Mouse (Mus musculus): ENCODE results near the gene Pak7. TPM values are rescaled to one million over a fixed set of nuclear protein-coding genes. Genes with fewer than 3 reads are reported as not detected.

Pak7 gene
- polyA plus RNA-seq, 1 experiment from 2014 or later = 0.60 TPM

- no peak overlapping the region for H3K4me2 ChIP-seq
- H3K4me3 ChIP-seq = no peak overlapping the region
- 4% methylated on average over 6 of the region's 6 CpGs for WGBS
- ATAC-seq (ENCODE audit: borderline replicate concordance, extremely low read depth, low FRiP score, low TSS enrichment) = peak; percentile 55; the same call in 1 of the 2 replicates
- no peak overlapping the region for H3K27ac ChIP-seq
- no peak overlapping the region for H3K9ac ChIP-seq
- no peaks in the 10 kb centered on the region for H3K9me3 ChIP-seq
- no peaks in the 10 kb centered on the region for H3K4me1 ChIP-seq
- H3K27me3 ChIP-seq = no peaks in the 10 kb centered on the region
- H3K36me3 ChIP-seq = no peaks in the 10 kb centered on the region
These were observed 238.8 kb downstream of the Pak7 start for GRCm38 (mm10) chr2:136148999-136149398.

DNA sequence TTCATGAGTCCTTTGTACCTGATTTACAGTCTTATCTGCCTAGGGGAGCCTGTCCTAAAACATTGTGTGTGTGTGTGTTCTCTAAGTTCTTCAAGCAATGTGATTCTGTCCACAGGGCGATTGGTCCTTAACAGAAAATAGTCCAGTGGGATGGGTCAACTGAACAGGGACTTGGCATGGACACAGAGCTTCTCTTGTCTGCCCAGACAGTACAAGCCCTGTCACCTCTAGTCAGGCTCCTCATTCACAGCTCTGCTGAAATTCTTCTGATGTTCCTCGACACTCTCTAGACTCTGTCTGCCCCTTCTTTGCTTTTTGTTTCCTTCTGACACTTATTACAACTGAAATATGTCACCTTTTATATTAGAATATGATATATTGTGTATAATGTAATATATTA, 247.0 kb downstream of the Pak7 start:
- ATAC-seq (ENCODE audit: borderline replicate concordance, extremely low read depth, low FRiP score, low TSS enrichment) = no peak
- Histone ChIP-seq H3K4me2 (no peak overlapping the region), H3K9ac (no peak overlapping the region), H3K27me3 (no peaks in the 10 kb centered on the region), H3K9me3 (no peaks in the 10 kb centered on the region), H3K4me3 (no peak overlapping the region), H3K4me1 (no peaks in the 10 kb centered on the region), H3K27ac (no peak overlapping the region), H3K36me3 (no peaks in the 10 kb centered on the region)
- 33% methylated on average over 2 of the region's 2 CpGs for WGBS

DNA sequence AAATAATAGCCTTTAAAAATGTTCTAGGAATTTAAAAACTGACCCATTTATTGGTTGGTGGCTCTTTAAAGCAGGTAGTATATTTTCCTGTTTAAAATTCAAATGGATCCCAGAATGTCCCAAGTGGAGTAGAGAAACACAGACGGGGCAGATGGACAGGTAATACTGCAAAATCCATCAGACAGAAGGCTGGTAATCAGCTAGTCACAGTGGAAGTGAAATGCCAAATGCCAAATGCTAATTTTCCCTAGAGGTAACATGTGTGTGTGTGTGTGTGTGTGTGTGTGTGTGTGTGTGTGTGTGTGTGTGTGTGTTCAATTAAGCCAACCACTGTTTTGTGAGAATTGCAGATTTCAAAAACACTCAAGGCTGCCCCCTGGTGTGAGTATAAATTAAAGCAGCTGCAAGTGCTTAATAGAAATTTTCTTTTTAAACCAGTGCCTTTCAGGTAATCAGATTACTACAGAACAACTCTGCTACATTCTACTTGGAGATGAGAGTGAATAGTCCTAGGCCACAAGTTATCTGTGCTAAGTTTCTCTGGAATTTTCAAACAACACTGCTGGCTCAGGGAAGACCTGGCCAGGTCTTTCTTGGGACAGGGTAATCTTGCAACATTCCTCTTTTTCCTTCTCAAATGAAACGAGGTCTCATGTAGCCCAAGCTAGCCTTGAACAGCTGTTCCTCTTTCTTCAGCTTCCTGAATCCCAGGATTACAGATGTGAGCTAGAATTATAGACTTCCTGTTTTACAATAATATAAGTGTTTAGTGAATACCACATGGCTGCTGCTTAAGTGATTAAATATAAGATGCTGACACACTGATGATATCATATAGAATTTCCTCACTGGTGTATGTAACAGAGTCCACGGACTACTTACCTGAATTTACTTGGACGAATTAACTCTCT, 248.4 kb downstream of the Pak7 start:
- H3K4me1 ChIP-seq = no peaks in the 10 kb centered on the region
- no peak overlapping the region for H3K9ac ChIP-seq
- no peaks in the 10 kb centered on the region for H3K9me3 ChIP-seq
- no peaks in the 10 kb centered on the region for H3K27me3 ChIP-seq
- no peaks in the 10 kb centered on the region for H3K36me3 ChIP-seq
- WGBS = 45% methylated on average over 4 of the region's 4 CpGs
- H3K4me3 ChIP-seq = no peak overlapping the region
- no peak overlapping the region for H3K27ac ChIP-seq
- ATAC-seq (ENCODE audit: borderline replicate concordance, extremely low read depth, low FRiP score, low TSS enrichment) = no peak
- H3K4me2 ChIP-seq = no peak overlapping the region

DNA sequence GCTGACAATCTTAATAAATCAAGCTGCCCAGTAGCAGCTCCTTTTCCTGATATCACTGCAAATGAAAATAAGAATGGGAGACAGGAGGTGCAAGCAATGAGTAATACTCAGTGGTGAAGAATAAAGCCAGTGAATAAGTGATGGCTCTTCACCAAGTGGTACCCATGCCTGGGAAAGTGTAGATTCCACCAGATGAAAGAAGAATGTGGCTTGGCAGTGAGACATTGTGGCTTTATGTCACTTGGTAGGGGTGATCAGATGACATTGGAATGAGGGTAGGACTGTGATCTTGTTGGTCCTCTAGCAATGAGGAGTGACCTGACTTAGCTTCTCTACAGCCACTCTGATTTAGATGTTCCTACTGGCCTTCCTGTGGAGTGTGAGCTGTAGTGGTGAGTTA, 249.3 kb downstream of the Pak7 start:
- no peaks in the 10 kb centered on the region for H3K36me3 ChIP-seq
- ATAC-seq (ENCODE audit: borderline replicate concordance, extremely low read depth, low FRiP score, low TSS enrichment) = no peak
- H3K4me1 ChIP-seq = no peaks in the 10 kb centered on the region
- no peaks in the 10 kb centered on the region for H3K27me3 ChIP-seq
- no peak overlapping the region for H3K4me3 ChIP-seq
- H3K9ac ChIP-seq = no peak overlapping the region
- no peak overlapping the region for H3K4me2 ChIP-seq
- H3K27ac ChIP-seq = no peak overlapping the region
- H3K9me3 ChIP-seq = no peaks in the 10 kb centered on the region

DNA sequence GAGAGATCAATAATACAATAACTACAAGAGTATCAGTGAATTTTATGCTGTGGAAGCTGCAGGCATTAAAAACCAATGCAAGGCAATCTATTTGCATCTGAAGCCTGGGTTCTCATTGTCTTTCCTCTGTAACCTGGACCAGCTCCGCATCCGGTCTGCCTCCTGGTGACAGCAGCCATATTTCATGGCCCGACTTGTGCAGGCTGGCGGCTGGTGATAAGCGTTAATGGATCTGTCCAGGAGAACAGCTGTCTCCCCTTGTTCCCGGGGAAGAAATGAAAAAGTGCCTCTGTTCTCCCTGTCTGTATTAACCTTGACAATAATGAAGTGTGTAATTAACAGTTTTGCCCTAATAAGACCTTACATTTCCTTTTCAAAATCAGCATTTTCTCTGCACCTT, 265.9 kb downstream of the Pak7 start:
- peak overlapping the region; percentile 37; the same call in 1 of the 2 replicates for H3K27ac ChIP-seq
- no peaks in the 10 kb centered on the region for H3K4me1 ChIP-seq
- H3K9me3 ChIP-seq = no peaks in the 10 kb centered on the region
- no peak overlapping the region for H3K4me3 ChIP-seq
- no peak for ATAC-seq (ENCODE audit: borderline replicate concordance, extremely low read depth, low FRiP score, low TSS enrichment)
- H3K27me3 ChIP-seq = no peaks in the 10 kb centered on the region
- H3K36me3 ChIP-seq = no peaks in the 10 kb centered on the region
- H3K9ac ChIP-seq = no peak overlapping the region
- H3K4me2 ChIP-seq = no peak overlapping the region
- 23% methylated on average over 6 of the region's 6 CpGs for WGBS

GRCm38 (mm10) chr2:136118006-136118405, 269.8 kb downstream of the Pak7 start:
- ATAC-seq (ENCODE audit: borderline replicate concordance, extremely low read depth, low FRiP score, low TSS enrichment) = no peak
- Histone ChIP-seq H3K4me3 (no peak overlapping the region), H3K9ac (no peak overlapping the region), H3K4me1 (no peaks in the 10 kb centered on the region), H3K36me3 (no peaks in the 10 kb centered on the region), H3K27me3 (no peaks in the 10 kb centered on the region), H3K9me3 (no peaks in the 10 kb centered on the region), H3K27ac (no peak overlapping the region), H3K4me2 (no peak overlapping the region)
- WGBS = 86% methylated on average over 2 of the region's 2 CpGs

DNA sequence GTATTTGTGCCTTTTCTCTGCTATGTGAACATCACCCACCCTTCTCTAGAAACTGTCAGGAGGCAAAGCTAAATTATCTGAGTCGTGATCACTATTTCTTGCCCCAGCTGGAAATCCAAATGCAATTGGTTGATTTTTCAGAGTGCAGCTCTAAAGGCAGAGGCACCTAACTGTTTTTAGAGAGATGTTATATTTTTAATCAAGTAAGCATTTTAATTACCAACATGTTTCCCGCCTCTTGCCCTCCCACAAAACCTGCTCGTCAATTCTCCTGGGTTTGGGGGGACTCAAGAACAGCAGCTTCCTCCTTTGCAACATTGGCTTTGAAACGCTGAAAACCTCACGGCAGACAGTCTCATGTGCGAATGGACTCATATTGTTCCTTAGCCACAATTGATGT, 274.4 kb downstream of the Pak7 start:
- Histone ChIP-seq H3K9me3 (no peaks in the 10 kb centered on the region), H3K27me3 (no peaks in the 10 kb centered on the region), H3K4me3 (no peak overlapping the region), H3K9ac (no peak overlapping the region), H3K4me2 (no peak overlapping the region), H3K27ac (no peak overlapping the region), H3K4me1 (no peaks in the 10 kb centered on the region), H3K36me3 (no peaks in the 10 kb centered on the region)
- WGBS = 67% methylated on average over 6 of the region's 6 CpGs
- ATAC-seq (ENCODE audit: borderline replicate concordance, extremely low read depth, low FRiP score, low TSS enrichment) = no peak

DNA sequence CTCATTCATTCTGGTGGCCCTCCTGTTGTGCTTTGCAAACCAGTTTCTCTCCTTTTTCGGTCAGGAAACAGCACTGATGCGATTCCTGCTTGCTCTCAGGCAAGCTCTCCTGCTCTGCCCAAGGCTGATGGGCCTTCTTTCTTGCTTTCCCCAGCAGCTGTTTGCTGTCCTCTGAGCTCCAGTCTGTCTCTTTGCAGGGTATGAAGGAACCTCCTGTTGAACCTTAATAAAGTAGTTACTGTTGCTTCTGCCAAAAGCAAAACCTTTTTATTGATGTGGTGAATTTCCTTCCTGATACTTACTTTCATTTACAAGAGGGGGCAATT, 278.8 kb downstream of the Pak7 start:
- Histone ChIP-seq H3K9me3 (no peaks in the 10 kb centered on the region), H3K4me3 (no peak overlapping the region), H3K4me2 (no peak overlapping the region), H3K4me1 (no peaks in the 10 kb centered on the region), H3K27ac (no peak overlapping the region), H3K9ac (no peak overlapping the region), H3K36me3 (no peaks in the 10 kb centered on the region), H3K27me3 (no peaks in the 10 kb centered on the region)
- 19% methylated on average over 2 of the region's 2 CpGs for WGBS
- no peak for ATAC-seq (ENCODE audit: borderline replicate concordance, extremely low read depth, low FRiP score, low TSS enrichment)

DNA sequence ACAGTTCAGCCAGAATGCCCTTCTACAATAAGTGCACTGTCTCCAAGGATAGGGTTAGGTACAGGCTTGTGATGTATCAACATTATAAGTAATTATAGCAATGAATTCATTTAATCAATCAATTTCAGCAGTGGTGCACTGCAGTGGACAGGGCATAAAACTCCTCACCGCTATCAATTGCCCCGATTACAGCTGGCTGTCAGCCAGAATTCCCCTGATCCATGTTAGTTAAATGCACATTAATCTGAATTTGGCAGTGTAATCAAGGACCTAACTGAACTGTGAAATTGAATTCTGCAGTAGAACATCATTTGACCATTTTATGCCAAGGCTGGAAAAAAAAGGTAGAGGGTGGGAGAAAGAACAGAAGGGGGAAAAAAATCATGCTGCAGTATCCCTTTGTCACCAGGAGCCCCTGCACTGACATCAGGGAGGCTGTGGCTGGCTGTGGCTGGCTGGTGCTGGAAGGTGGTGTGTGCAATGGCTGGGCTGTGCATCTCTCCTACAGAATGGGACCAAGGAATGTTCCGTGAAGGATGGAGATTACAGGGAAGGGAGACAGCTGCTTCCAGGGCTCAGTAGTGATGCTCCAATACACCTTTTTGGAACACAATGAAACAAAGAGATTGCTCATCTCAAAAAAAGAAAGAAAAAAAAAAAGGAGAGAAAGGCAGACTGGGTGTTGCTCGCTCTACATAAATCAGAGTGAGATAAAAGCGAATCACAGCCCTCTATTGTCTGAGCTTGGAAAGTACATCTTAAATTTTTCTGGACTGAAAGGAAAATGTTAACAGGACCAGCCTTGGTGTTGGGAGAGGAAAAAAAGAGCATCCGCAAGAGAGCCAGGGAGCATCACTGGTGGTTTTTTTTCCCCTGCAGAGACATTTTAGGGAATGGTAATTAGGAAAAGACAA, 279.4 kb downstream of the Pak7 start:
- Histone ChIP-seq H3K4me1 (no peaks in the 10 kb centered on the region), H3K27me3 (no peaks in the 10 kb centered on the region), H3K4me2 (no peak overlapping the region), H3K27ac (no peak overlapping the region), H3K4me3 (no peak overlapping the region), H3K36me3 (no peaks in the 10 kb centered on the region), H3K9me3 (no peaks in the 10 kb centered on the region), H3K9ac (no peak overlapping the region)
- ATAC-seq (ENCODE audit: borderline replicate concordance, extremely low read depth, low FRiP score, low TSS enrichment) = no peak
- WGBS = 45% methylated on average over 6 of the region's 6 CpGs

DNA sequence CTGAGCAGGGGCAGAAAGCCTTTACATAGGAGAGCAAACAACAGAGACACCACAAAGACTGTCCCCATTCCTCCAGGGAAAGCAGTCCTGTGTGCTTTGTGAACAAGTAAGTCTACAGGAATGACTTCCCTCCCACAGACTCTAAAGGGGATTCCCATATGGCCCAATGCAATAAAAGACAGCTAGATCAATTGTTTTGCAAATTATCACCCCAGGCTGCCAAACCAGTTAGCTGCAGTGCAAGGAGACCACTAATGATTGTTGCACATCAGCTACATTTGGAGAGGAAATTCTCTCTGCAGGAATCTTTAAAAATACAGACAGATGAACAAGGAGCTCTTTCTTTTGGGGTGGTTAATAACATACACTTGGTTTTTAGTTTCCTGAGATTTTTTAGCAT, 280.2 kb downstream of the Pak7 start:
- H3K36me3 ChIP-seq = no peaks in the 10 kb centered on the region
- H3K4me2 ChIP-seq = no peak overlapping the region
- H3K9ac ChIP-seq = no peak overlapping the region
- H3K9me3 ChIP-seq = no peaks in the 10 kb centered on the region
- H3K27me3 ChIP-seq = no peaks in the 10 kb centered on the region
- ATAC-seq (ENCODE audit: borderline replicate concordance, extremely low read depth, low FRiP score, low TSS enrichment) = no peak
- no peak overlapping the region for H3K4me3 ChIP-seq
- no peaks in the 10 kb centered on the region for H3K4me1 ChIP-seq
- no peak overlapping the region for H3K27ac ChIP-seq

- 78% methylated on average over 3 of the region's 3 CpGs for WGBS
- H3K36me3 ChIP-seq = no peaks in the 10 kb centered on the region
- no peaks in the 10 kb centered on the region for H3K27me3 ChIP-seq
- H3K4me3 ChIP-seq = no peak overlapping the region
- no peak overlapping the region for H3K4me2 ChIP-seq
- no peaks in the 10 kb centered on the region for H3K4me1 ChIP-seq
- no peaks in the 10 kb centered on the region for H3K9me3 ChIP-seq
- no peak overlapping the region for H3K27ac ChIP-seq
- no peak overlapping the region for H3K9ac ChIP-seq
- no peak for ATAC-seq (ENCODE audit: borderline replicate concordance, extremely low read depth, low FRiP score, low TSS enrichment)
These were observed 290.6 kb downstream of the Pak7 start for GRCm38 (mm10) chr2:136097143-136097542.

- Histone ChIP-seq H3K27me3 (no peaks in the 10 kb centered on the region), H3K9ac (no peak overlapping the region), H3K4me1 (no peaks in the 10 kb centered on the region), H3K4me3 (no peak overlapping the region), H3K9me3 (no peaks in the 10 kb centered on the region), H3K36me3 (no peaks in the 10 kb centered on the region), H3K4me2 (no peak overlapping the region), H3K27ac (no peak overlapping the region)
- 48% methylated on average over 2 of the region's 2 CpGs for WGBS
- no peak for ATAC-seq (ENCODE audit: borderline replicate concordance, extremely low read depth, low FRiP score, low TSS enrichment)
These were observed 291.8 kb downstream of the Pak7 start for GRCm38 (mm10) chr2:136095978-136096377.

Data from lung, embryonic 15.5 days (tissue).